Mouse (Mus musculus): ENCODE data around the gene Il4i1. TPM values are rescaled to one million over a fixed set of nuclear protein-coding genes. Genes with fewer than 3 reads are reported as not detected.

Il4i1 gene
- polyA plus RNA-seq, 2 experiments = 0.22 to 0.40 TPM

GRCm38 (mm10) chr7:44776849-44777498 is 39.2 kb upstream of the Il4i1 start:
- H3K27me3 ChIP-seq (ENCODE audit: control insufficient read depth, insufficient read depth, low read length) = no peaks in the 10 kb centered on the region
- peaks cover 20 to 32% of the 10 kb centered on the region in 2 experiments for H3K4me1 ChIP-seq (replicated peaks; ENCODE audit: control insufficient read depth in 2 of 2, insufficient read depth in 2 of 2, low read length in 1 of 2)
- H3K4me3 ChIP-seq (ENCODE audit: insufficient read depth in 1 of 2, low read depth in 2 of 2, low read length in 2 of 2) = peak overlapping the region in 1 of 2 experiments; percentile 35; a peak in 2 of 4 replicates
- DNase-seq (ENCODE audit: low read depth in 3 of 3, low spot score in 3 of 3) (peak; percentile 20 to 56 (median 33)), ATAC-seq (ENCODE audit: insufficient read depth) (peak; percentile 44)
- H3K36me3 ChIP-seq (replicated peaks; ENCODE audit: control insufficient read depth, insufficient read depth, low read depth) = no peaks in the 10 kb centered on the region; the same call in none of the 2 replicates
- 83% methylated on average over 9 of the region's 9 CpGs for WGBS (ENCODE audit: insufficient replicate concordance)
- H3K9me3 ChIP-seq (ENCODE audit: control insufficient read depth, low read length) = no peaks in the 10 kb centered on the region
- peak overlapping the region; percentile 80 for H3K27ac ChIP-seq
- 0 out of 2 replicates have a peak overlapping the region, but pooled peaks have one; percentile 12 for H3K9ac ChIP-seq (replicated peaks)
- TF ChIP-seq EP300 (IDR thresholded peaks at IDR 0.05; ENCODE audit: low read depth) (no peak), CTCF (IDR thresholded peaks at IDR 0.05; ENCODE audit: low read depth) (no peak)
- peak overlapping the region; percentile 39; the same call in 1 of the 2 replicates for H3K4me2 ChIP-seq (ENCODE audit: low read depth)

- H3K4me2 ChIP-seq (ENCODE audit: low read depth) = no peak overlapping the region
- no peaks in the 10 kb centered on the region for H3K9me3 ChIP-seq (ENCODE audit: control insufficient read depth, low read length)
- H3K4me1 ChIP-seq (replicated peaks; ENCODE audit: control insufficient read depth in 2 of 2, insufficient read depth in 2 of 2, low read length in 1 of 2) = peaks cover 2 to 12% of the 10 kb centered on the region in 2 experiments; a peak in 3 of 4 replicates
- H3K27ac ChIP-seq = no peak overlapping the region
- H3K27me3 ChIP-seq (ENCODE audit: control insufficient read depth, insufficient read depth, low read length) = no peaks in the 10 kb centered on the region
- DNase-seq (ENCODE audit: low read depth in 3 of 3, low spot score in 3 of 3) (no peak), ATAC-seq (ENCODE audit: insufficient read depth) (no peak)
- H3K4me3 ChIP-seq (ENCODE audit: insufficient read depth in 1 of 2, low read depth in 2 of 2, low read length in 2 of 2) = no peak overlapping the region
- no peak for TF ChIP-seq EP300 (IDR thresholded peaks at IDR 0.05; ENCODE audit: low read depth)
- TF ChIP-seq CTCF (IDR thresholded peaks at IDR 0.05; ENCODE audit: low read depth) = no peak
- WGBS (ENCODE audit: insufficient replicate concordance) = 72% methylated on average over 8 of the region's 8 CpGs
- H3K36me3 ChIP-seq (replicated peaks; ENCODE audit: control insufficient read depth, insufficient read depth, low read depth) = no peaks in the 10 kb centered on the region
- H3K9ac ChIP-seq (replicated peaks) = no peak overlapping the region
These were observed 36.1 kb upstream of the Il4i1 start for GRCm38 (mm10) chr7:44780101-44780500.

GRCm38 (mm10) chr7:44789531-44789930 is 26.7 kb upstream of the Il4i1 start:
- no peak for TF ChIP-seq CTCF (IDR thresholded peaks at IDR 0.05; ENCODE audit: low read depth)
- TF ChIP-seq EP300 (IDR thresholded peaks at IDR 0.05; ENCODE audit: low read depth) = no peak
- no peaks in the 10 kb centered on the region for H3K4me1 ChIP-seq (replicated peaks; ENCODE audit: control insufficient read depth in 2 of 2, insufficient read depth in 2 of 2, low read length in 1 of 2)
- ATAC-seq (ENCODE audit: insufficient read depth) (no peak), DNase-seq (ENCODE audit: low read depth in 3 of 3, low spot score in 3 of 3) (no peak)
- no peak overlapping the region for H3K4me2 ChIP-seq (ENCODE audit: low read depth)
- H3K4me3 ChIP-seq (ENCODE audit: insufficient read depth in 1 of 2, low read depth in 2 of 2, low read length in 2 of 2) = no peak overlapping the region
- no peaks in the 10 kb centered on the region for H3K36me3 ChIP-seq (replicated peaks; ENCODE audit: control insufficient read depth, insufficient read depth, low read depth)
- no peak overlapping the region for H3K9ac ChIP-seq (replicated peaks)
- 53% methylated on average over 3 of the region's 3 CpGs for WGBS (ENCODE audit: insufficient replicate concordance)
- H3K27me3 ChIP-seq (ENCODE audit: control insufficient read depth, insufficient read depth, low read length) = no peaks in the 10 kb centered on the region; the same call in 1 of the 2 replicates
- no peaks in the 10 kb centered on the region for H3K9me3 ChIP-seq (ENCODE audit: control insufficient read depth, low read length)
- no peak overlapping the region for H3K27ac ChIP-seq

GRCm38 (mm10) chr7:44790066-44790465 is 26.1 kb upstream of the Il4i1 start:
- no peaks in the 10 kb centered on the region for H3K4me1 ChIP-seq (replicated peaks; ENCODE audit: control insufficient read depth in 2 of 2, insufficient read depth in 2 of 2, low read length in 1 of 2)
- DNase-seq (ENCODE audit: low read depth in 3 of 3, low spot score in 3 of 3) (no peak), ATAC-seq (ENCODE audit: insufficient read depth) (no peak)
- 56% methylated on average over 4 of the region's 4 CpGs for WGBS (ENCODE audit: insufficient replicate concordance)
- no peak overlapping the region for H3K4me2 ChIP-seq (ENCODE audit: low read depth)
- H3K4me3 ChIP-seq (ENCODE audit: insufficient read depth in 1 of 2, low read depth in 2 of 2, low read length in 2 of 2) = no peak overlapping the region
- H3K36me3 ChIP-seq (replicated peaks; ENCODE audit: control insufficient read depth, insufficient read depth, low read depth) = no peaks in the 10 kb centered on the region
- H3K27ac ChIP-seq = no peak overlapping the region
- no peak for TF ChIP-seq CTCF (IDR thresholded peaks at IDR 0.05; ENCODE audit: low read depth)
- no peak for TF ChIP-seq EP300 (IDR thresholded peaks at IDR 0.05; ENCODE audit: low read depth)
- no peaks in the 10 kb centered on the region; the same call in 1 of the 2 replicates for H3K27me3 ChIP-seq (ENCODE audit: control insufficient read depth, insufficient read depth, low read length)
- H3K9ac ChIP-seq (replicated peaks) = no peak overlapping the region
- H3K9me3 ChIP-seq (ENCODE audit: control insufficient read depth, low read length) = no peaks in the 10 kb centered on the region

GRCm38 (mm10) chr7:44792781-44793180 is 23.4 kb upstream of the Il4i1 start:
- Histone ChIP-seq H3K27ac (no peak overlapping the region), H3K36me3 (replicated peaks; ENCODE audit: control insufficient read depth, insufficient read depth, low read depth) (no peaks in the 10 kb centered on the region), H3K4me3 (ENCODE audit: insufficient read depth in 1 of 2, low read depth in 2 of 2, low read length in 2 of 2) (no peak overlapping the region), H3K4me1 (replicated peaks; ENCODE audit: control insufficient read depth in 2 of 2, insufficient read depth in 2 of 2, low read length in 1 of 2) (no peaks in the 10 kb centered on the region), H3K27me3 (ENCODE audit: control insufficient read depth, insufficient read depth, low read length) (no peaks in the 10 kb centered on the region; the same call in 1 of the 2 replicates), H3K9ac (replicated peaks) (no peak overlapping the region), H3K9me3 (ENCODE audit: control insufficient read depth, low read length) (no peaks in the 10 kb centered on the region), H3K4me2 (ENCODE audit: low read depth) (no peak overlapping the region)
- ATAC-seq (ENCODE audit: insufficient read depth) (no peak), DNase-seq (ENCODE audit: low read depth in 3 of 3, low spot score in 3 of 3) (no peak)
- TF ChIP-seq EP300 (IDR thresholded peaks at IDR 0.05; ENCODE audit: low read depth) (no peak), CTCF (IDR thresholded peaks at IDR 0.05; ENCODE audit: low read depth) (no peak)
- 61% methylated on average over 6 of the region's 6 CpGs for WGBS (ENCODE audit: insufficient replicate concordance)
